Mouse (Mus musculus) CH12F3 (cell line): ENCODE measurements at regions not wholly inside any gene's neighbourhood (a gene's known extent, or its start where the extent isn't known, plus 50 kb on each side); places are given as distances from the start of the nearest gene placed in this dataset.

Source experiments
- in situ Hi-C: fragments of 300-500 bp; cut with MboI; formaldehyde crosslinking; loops from 2 replicates; pipeline ENCODE4 v1.14.3; 2020; ENCODE audit warnings: low sequenced_read_pairs

DNA sequence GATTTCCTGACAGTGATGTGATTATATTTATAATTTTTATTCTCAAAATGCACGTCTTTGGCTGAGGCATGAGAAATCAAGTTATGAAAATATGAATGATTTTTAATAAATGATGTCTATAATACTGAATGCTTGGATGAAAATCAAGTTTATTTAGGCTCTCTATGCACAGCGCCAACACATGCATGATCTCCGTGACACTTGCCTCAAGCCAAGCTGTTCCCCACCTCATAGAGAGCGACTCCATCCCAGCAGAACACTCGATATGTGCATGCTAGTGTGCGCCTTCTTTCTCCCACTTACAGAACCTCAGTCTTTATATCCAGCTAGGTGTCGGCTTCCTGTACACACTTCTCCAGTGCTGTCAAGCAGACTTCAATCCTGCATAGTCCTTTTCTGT lies 139.8 kb upstream of the Gm9833 start:
- in situ Hi-C loops, result no loop called here

DNA sequence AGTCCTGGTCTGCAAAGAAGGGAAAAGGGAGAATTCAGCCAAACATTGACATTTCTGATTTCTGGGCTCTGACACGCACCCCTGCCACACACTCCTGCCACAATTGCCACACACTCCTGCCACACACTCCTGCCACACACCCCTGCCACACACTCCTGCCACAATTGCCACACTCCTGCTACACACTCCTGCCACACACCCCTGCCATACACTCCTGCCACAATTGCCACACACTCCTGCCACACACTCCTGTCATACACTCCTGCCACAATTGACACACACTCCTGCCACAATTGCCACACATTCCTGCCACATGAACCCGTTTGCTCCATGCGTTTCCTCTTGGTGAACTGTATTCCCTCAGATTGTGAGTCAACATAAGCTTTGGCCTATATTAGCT lies 130.0 kb upstream of the Gm9833 start:
- in situ Hi-C loops, result no loop called here

DNA sequence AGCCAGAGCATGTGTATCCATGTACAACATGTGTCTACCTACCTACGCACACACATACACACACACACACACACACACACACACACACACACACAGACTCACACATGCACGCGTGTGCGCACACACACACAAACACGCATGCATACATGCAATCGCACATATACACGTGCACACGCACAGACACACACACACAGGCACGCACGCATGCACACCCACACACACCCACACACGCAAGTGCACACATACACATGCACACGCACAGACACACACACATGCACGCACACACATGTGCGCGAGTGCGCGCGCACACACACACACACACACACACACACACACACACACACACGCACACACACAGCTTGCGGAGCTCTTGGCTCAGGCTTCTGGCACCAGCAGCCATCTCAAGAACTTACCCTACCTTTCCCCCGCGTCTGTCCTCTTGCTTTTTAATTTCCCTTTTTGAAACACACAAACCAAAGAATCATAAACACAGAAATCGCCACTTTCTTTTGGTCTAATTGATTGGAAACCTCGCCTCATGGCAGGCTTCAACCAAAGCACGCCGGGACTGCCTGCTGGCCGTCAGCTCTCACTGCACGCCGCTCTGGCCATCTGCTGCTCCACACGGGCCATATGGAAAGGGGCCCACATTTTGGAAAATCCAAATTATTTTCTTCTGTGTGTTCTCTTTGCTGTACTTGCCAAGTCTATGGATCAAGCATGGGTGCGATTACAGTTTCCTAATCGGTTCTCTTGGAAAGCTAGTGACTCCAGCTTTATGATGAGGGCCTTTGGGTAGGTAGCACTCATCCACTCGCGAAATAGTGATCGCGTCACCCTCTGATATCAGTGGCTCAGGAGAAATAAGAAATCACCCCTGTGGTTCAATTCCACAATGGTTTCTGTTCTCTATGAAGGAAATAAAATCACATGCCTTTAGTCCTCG lies 127.9 kb upstream of the Gm9833 start:
- in situ Hi-C loops, result no loop called here

DNA sequence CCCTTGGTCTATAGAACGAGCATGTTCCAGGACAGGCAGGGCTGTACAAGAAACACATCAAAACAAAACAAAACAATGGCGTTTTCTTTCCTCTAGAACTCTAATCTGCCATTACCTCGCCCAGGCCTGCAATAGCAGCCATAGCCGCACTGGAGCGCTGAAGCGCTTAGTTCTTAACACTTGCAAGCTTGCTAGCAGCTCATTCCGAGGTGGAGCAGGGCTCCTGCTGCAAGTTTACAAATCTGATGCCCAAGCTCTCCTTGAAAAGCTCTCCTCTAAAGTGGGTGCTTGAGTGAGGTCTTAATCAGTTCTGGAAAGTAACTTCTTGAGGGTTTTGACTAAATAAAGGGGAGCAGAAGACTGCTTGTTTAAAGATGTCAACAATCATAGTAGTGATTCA lies 127.2 kb upstream of the Gm9833 start:
- in situ Hi-C loops, result no loop called here
